Mouse (Mus musculus) heart, adult 8-10 months (tissue): ENCODE results near the gene Cep89. TPM values are rescaled to one million over a fixed set of nuclear protein-coding genes. Genes with fewer than 3 reads are reported as not detected.

Experiments used
- DNase-seq: peaks from one replicate; pipeline ENCODE4 v3.0.0; 2022; ENCODE audit warnings: low spot score
- total RNA-seq, 4 experiments: library from RNA; stranded (reverse); gene quantifications; 2 replicates each; pipeline ENCODE4 v1.2.4; 2022

Cep89 gene
- total RNA-seq, 4 experiments from 2014 or later = 13.2 to 19.3 (median 15.6) TPM

DNA sequence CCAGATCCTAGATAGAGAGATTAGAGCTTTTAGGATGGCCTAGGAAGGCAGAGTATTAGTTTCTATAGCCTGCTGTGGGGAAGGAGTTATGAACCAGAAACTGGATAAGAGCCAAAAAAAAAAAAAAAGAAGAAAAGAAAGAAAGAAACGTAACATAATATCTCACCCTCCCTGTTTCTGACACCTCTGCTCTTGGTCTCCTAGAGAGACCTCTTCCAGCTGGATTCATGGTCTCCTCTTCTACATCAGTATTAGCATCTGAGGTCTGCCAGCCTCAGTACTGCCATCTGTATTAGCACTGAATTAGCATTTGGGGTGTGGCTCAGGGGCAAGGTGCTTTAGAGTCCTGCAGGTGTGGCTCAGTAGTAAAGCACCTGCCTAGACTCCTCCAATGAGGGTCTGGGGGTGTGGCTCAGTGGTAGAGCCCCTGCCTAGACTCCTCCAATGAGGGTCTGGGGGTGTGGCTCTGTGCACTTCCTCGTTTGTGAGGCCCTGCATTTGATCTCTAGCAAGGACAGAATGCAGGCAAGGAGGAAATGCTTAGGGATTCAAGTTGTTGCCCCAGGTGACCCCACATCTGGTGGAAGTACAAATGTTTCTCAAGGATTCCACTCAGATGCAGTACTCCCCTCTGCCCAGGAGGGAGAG lies 14.0 kb upstream of the Cep89 start:
- no peak for DNase-seq

DNA sequence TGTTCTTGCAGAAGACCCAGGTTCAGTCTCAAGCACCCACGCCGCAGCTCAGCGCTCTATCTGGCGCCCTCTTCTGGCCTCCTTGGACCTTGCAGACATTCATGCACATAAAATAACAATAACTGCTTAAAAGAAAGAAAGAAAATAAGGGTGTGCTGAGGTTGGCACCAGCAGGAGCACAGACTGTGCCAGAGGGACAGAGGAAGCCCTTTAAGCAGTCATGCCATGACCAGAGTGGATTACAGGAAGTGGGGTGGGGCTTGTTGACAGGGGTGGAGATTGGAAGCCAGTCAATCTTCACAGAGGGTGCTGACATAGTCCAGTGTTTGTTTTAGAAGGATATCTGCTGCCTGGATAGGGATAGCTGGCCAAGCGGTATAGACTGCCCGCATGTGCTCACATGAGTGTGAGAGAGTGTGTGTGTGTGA lies 10.3 kb upstream of the Cep89 start:
- peak; percentile 4 for DNase-seq

DNA sequence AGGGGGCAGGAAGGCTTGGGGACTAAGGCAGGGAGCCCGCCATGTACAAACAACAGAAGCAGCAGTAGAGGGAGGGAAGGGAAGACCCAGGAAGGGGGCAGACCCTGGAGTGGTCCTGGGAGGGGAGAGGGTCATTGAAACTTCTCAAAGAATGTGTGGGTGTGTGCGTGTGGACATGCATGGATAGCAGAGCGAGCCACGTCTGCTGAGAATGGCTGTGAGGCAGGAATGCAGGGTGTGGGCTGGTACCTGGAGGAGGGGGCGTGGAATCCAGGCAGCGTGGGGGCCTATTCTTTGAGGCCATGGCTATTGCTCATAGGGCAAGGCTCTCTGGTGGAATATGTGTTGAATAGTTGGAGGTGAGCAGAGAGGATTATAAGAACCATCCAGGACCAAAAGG lies 8.1 kb upstream of the Cep89 start:
- DNase-seq = no peak

DNA sequence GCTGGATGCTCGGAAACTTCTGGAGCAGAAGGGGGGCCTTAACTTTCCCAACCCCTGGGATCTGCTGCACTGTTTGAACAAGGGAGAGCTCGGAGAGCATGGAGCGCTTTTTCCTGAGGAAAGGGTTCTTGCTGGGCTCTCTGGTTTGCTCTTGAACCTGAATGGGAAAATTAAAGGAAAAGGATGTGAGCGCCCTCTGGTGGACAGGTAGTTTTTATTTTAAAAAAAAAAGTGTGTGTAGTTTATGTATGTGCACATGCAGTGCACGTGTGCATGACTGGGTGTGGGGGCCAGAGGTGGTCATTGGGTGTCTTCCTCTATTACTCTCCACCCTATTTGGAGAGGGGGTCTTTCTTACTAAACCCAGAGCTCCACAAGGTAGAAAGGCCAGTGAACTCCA lies 3.9 kb upstream of the Cep89 start:
- peak; percentile 11 for DNase-seq

DNA sequence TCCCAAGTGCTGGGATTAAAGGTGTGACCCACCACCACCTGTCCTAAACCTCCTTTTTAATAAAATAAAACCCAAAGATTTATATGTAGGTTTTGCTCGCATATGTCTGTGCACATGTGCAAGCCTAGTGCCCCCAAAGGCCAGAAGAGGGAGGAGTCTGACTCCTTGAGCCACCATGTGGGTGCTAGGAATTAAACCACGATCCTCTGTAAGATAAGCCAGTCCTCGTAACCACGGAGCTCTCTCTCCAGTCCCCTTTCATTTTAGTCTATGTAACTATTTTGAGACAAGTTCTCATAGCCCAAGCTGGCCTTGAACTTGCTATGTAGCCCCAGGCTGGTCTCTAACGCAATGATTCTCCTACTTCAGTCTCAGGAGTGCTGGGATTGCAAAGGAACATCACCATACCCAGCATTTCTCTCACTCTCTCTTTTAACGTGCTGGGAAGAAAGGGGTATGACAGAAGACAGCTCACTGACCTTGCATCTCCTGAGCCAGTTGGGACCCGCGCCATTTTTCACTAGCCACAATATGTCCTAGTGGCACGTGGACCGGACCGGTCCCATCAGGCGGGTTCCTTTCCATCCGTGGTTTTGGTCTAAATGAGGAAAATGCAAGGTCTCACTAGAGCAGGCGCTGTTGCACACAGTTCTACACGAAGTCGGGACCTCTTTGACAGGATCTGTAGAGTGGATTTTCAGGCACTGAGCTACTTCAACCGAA lies 940 bp upstream of the Cep89 start:
- DNase-seq = no peak

DNA sequence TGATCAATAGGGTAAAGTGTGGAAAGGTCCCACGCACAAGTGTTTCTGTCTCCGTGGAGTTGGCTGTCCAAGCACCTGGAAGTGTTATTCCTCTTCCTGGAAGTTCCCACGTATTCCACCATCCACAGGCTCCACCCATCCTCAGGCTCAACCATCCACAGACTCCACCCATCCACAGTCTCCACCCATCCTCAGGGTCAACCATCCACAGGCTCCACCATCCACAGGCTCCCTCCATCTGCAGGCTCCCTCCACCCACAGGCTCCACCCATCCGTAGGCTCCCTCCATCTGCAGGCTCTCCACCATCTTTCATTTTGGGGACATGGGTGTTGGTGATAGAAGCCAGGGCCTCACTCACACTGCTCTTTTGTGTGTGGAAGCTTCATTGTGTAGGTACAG lies 4.3 kb downstream of the Cep89 start:
- DNase-seq = no peak

DNA sequence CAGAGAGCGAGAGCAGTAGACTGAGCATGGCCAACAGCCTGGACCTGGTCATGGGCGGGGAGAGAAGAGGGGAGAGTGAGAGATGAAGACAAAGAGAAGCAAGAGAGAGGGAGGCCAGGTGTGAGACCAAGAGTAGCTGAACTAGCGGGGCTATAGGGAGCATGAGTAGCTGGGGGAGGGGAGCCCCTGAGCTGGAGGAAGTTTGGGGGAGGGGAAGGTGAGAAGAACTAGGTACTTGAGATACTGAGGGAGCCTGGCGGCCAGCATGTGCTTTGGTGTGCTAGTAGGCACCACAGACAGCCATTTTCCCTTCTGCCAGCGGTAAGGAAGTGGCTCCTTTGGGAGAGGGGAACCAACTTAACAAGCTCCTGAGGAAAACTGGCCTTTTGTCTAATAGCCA lies 18.4 kb downstream of the Cep89 start:
- DNase-seq = no peak

DNA sequence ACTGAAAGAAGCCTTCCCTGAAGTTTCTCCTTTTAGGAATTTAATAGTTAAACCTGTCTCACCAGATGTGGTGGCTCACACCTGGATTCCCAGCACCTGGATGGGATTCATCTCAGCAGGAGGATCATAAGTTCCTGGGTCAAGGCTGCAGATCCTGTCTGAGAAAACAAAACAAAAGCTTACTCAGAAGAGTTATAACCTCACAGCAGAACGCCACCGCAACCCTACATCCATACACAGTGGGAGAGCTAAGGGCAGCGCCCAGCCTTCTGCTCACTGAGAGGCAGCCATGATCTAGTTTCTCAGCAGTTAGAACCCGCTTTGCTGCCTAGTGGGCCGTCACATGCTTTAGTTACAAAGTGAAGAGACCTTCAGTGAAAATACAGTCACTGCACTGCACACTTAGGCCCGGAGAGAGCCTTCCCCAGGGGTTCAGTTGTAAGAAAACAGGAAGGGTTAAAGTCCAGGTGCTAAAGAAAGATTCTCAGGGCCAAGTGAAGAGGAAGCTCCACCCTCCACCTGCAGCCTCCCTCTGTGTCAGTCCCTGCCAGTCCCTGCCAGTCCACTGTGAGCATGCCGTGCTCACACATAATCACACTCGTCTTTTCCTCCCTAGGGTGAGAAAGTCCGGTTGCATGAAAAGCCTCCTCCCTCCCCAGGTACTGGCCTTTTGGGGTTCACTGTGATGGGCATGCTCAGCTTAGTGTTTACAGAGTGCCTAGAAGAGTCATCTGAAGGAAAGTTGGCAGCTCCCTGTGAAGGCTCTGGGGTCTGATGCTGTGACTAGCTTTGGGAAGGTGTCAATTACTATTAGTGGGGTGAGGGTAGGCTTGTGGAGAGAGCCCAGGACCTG lies 19.2 kb downstream of the Cep89 start:
- no peak for DNase-seq

DNA sequence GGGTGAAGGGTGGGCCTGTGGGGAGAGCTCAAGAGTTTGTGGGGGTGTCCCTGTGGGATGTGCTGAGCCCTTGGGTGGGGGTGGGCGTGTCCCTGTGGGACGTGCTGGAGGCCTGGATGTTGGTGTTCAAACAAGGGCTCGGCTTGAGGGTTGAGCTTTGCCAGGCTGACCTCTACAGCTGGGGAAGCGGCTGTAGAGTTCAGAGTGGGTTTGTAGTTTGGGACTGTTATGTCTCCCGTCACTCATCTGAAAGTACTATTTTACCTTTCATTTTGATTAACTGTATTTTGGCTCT lies 19.8 kb downstream of the Cep89 start:
- DNase-seq = no peak

DNA sequence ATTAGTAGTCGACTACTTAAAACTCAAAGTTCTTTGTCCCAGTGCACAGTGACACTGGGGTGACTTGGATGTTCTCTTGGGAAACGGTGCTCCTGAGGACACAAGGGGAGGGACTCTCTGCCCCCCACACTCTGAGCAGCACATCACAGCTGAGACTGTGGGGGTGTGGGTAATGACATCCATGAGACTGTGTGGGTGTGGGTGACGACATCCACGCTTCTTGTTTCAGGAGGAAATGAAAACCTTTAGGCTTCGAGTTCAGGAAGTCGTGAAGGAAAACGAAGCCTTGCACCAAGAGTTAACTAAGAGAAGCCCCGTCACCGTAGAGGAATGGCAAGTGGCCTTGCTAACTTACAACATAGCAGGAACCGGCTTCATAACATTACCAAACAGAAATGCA lies 26.2 kb downstream of the Cep89 start:
- no peak for DNase-seq

DNA sequence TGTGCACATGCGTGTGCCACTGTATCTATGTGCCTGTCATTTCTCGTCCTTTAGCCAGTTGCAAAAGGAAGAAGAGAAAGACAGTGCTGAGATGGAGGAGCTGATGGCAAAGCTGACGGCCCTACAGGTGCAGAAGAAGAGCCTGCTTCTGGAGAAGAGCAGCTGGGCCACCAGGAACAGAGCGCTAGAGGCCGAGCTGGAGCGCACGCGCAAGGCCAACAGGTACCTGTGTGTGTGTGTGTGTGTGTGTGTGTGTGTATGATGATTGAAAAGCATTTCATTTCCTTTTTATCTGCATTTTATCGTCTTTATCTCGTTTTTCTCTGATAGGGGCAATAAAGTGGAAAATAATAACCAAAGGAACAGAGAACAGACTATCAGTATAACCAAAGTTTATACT lies 31.3 kb downstream of the Cep89 start:
- no peak for DNase-seq

DNA sequence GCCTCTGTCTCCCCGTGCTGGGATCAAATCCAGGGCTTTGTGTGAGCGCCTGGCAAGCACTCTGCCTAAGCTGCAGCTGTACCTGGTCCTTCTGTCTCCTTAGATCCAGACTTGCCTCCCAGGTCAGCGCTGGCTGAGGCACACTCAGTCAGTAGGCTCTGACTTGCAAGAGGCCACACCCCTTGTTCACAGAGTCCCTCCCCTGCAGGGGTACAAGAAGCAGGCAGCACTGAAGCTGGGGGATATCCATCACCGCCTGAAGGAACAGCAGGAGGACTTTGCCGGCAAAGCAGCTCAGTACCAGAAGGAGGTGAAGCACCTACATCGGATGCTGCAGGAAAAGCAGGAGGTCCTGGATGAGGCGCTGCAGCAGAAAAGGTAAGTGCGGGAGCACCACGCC lies 38.4 kb downstream of the Cep89 start:
- DNase-seq = no peak

DNA sequence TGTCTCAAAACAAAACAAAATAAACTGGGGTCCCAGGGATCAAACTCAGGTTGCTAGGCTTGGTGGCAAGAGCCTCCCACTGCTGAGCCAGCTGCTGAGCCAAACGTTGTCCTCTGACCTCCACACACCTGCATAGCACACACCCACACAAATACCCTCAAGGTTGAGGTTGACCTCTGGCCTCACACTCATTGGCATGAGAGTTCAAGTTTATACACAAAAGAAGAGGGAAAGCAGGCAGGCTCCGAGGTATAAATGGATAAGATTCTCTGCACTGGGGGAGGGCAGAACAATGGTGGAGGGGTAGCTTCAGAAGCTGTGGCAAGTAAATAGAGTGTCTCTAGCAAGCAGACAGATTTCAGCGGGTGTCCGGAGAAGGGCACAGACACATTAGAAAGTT lies 50.7 kb downstream of the Cep89 start:
- no peak for DNase-seq

DNA sequence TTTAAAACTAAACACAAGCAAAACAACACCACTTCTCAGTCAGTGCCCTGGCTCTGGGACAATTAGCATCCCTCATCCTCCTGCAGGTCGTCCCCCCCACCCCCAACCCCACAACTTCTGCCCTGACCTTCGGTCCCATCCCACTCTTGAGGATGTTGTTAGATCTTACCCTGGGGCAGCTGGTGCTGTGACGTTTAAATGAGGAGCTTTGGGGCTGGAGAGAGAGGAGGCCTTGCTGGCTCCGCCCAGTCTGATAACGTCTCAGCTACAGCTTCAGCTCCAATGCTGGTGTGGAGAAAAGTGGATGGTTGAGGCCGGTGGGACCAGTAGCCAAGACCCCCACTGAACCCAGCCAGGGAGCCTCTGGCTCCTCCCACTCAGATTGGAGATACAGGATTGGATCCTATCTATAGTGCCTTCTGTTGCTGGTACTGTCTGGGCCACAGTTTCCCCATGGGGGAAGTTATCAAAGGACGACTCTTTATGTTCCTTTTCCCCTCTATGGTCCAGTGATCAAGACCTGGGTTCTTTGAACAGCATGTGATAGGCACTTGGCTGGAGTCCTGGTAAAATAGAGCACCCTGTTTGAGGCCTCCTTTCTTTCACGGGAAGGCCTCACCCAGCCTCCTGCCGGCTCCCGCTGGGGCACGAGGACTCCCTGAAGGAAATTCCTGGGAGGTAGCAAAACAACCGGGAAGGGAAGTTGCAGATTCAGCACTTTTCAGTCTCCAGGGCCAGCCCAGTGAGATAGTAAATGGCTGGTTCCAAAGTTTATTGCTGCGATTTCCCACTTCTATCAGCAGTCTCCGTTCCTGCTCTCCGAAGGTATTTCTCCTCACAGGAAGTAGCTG lies 51.4 kb downstream of the Cep89 start, which contains the start of gene Slc7a9:
Gene Slc7a9 (plus strand): TSS at position 801 of the 851 bp plus-strand sequence.
- DNase-seq = no peak

DNA sequence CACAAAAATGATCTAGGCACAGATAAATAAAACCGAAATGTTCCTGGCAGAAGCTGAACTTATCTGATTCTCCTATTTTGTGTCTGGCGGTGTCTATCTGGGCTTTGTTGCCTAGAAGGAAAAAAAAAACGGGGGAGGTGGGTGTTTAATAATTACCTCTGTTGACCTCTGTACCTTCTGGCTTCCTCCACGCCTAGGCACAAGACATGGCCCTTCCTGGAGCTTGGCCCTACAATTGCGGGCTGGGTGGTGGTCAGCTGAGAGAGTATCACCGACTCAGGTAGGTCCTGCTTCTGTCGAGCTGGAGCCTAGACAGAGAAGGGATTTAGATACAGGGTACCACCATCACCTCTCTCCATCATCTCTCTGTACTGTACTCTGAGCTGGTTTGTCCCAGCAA lies 52.0 kb downstream of the Cep89 start:
- no peak for DNase-seq

DNA sequence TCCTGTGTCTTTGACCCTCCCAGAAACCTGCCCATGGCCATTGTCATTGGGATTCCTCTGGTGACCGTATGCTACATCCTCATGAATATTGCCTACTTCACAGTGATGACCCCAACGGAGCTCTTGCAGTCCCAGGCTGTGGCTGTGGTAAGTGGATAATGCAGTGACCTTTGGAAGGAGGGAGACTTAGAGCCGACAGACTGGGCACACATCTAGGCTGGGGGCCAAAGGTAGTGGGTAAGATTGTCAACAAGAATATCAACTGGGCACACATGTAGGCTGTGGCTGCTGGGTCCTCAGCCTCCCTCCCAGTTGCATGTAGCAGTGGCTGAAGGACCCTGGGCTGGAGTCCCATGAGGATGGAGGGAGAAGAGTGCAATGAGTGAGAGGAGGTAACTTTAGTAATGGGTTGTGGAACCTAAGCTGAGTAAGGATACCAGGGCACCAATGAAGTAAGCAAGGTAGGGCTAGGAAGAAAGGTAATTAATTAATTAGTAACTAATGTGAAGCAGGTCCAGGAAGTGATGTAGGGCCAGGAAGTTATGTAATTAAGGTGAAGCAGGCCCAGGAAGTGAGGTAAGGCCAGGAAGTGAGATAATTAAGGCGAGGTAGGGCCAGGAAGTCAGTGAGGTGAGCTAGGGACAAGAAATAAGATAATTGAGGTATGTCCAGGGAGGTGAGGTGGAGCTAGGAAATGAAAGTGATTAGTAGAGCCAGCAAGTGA lies 59.4 kb downstream of the Cep89 start:
- DNase-seq = no peak

DNA sequence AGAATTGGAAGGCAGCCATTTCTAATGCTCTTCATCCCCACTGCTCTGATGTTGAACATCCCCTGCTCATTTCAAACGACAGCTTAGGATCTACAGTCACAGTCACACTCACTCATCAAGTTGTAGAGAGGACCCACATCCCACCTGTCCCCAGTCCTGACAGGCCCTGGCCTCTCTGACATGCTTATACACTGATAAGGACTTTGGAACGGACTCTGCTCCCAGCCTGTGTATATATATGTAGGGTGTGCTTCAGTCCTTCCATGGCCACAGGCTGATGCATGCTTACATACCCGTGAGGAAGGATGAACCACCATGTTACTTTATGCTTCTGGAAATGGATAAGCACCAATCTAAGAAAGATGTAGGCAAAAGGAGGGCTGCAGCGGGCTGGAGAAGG lies 64.1 kb downstream of the Cep89 start:
- DNase-seq = no peak

DNA sequence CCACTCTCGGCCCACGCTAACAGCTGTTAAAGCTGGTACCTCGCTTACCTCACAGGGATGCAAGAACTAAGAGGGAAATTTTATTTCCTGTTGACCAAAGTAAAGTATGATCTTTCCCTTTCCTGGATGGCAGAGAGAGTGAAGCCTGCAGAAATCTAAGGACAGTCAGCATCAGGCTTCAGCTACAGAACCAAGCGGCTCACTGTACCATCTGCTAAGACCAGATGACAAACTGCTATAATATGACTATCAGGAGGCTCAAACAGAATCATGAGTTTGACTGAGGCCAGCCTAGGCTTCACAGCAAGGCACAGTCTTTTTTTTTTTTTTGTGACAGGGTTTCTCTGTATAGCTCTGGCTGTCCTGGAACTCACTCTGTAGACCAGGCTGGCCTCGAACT lies 68.2 kb downstream of the Cep89 start:
- no peak for DNase-seq

DNA sequence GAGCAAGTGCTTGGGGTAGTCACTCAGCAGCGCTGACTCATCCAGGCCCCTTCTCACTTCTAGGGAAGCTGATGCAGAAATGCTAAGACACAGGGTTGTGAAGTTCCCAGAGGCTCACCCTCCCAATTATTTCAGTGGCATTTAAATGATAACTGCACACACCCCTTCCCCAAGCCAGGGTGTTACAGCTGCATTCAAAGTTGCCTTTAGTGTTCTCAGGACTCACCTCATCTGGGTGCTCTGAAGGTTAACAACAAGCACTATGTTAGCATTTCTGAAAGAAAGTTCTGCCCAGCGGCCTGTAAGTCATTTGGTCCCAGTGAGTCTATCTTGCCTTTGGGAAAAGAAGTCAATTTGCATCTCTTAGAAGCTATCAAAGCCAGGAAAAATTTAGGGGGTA lies 71.0 kb downstream of the Cep89 start:
- DNase-seq = no peak

DNA sequence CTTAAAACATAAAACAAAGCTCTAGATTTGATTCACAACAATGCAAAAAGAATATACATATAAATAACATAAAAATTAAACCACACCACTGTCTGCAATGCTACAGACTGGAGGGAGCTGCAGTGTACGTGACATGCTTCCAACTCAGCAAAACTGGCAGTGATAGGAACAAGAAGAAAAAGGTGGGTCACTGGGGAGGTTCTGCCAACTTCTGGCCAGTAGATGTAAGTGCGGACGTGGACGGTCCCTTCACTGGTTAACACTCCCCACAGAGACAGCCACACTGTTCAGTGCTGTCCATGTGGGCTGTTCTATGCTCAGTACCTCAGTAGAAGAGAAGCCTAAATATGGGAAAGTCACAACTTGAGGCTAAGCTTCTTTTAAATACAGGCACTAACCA lies 74.0 kb downstream of the Cep89 start:
- DNase-seq = no peak

DNA sequence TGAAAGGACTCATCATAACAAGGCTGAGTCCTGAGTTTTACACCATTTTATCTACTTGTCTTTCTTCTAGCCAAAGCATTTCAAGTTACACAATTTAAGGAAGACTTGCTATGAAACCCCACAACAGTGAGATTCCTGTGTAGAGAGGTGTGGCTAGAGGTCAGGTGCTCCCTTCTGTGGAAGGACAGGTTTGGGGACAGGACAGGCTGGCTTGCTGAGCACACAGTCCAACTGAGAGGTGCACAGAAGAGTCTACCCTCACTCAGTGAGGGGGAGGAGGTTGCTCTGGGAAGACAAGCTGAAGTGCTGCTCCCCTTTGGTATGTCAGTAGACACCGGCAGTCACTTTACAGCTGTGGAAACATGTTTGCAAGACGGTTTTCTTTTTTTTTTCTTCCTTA lies 79.6 kb downstream of the Cep89 start:
- DNase-seq = no peak
